Mouse (Mus musculus) small intestine, adult 2 months (tissue): ENCODE measurements around the gene Ncoa5. TPM values are rescaled to one million over a fixed set of nuclear protein-coding genes. Genes with fewer than 3 reads are reported as not detected.

Experiments
- H3K27ac ChIP-seq: fragments of 200-500 bp; 2 replicates; pipeline ENCODE4 v1.5.1; 2012; ENCODE audit warnings: low read depth, low read length, control low read depth, inconsistent platforms; ENCODE audit not compliant: insufficient read depth
- H3K27me3 ChIP-seq: fragments of 200-500 bp; 2 replicates; pipeline ENCODE4 v1.6.1; 2012; ENCODE audit warnings: mild to moderate bottlenecking, moderate library complexity, low read length, inconsistent platforms; ENCODE audit not compliant: control insufficient read depth, insufficient read depth
- H3K36me3 ChIP-seq: fragments of 200-500 bp; 2 replicates; pipeline ENCODE4 v1.6.1; 2012; ENCODE audit warnings: mild to moderate bottlenecking, low read length, control low read depth, inconsistent platforms; ENCODE audit not compliant: control insufficient read depth, insufficient read depth
- H3K4me1 ChIP-seq: fragments of 200-500 bp; 2 replicates; pipeline ENCODE4 v1.6.1; 2012; ENCODE audit warnings: low read length, inconsistent platforms, mixed read lengths; ENCODE audit not compliant: control insufficient read depth, insufficient read depth, insufficient read length
- H3K4me3 ChIP-seq: fragments of 200-500 bp; 2 replicates; pipeline ENCODE4 v1.5.1; 2012; ENCODE audit warnings: low read depth, mild to moderate bottlenecking, control low read depth, inconsistent platforms, low read length, moderate library complexity
- CTCF ChIP-seq: fragments of 200-500 bp; IDR thresholded peaks from 2 replicates; pipeline ENCODE4 v1.5.1; 2012; ENCODE audit warnings: low read depth, mild to moderate bottlenecking, control low read depth, inconsistent platforms, low read length, moderate library complexity, mixed read lengths; ENCODE audit not compliant: insufficient replicate concordance, insufficient read length; ENCODE audit errors: extremely low read depth
- POLR2A ChIP-seq: fragments of 200-500 bp; IDR thresholded peaks from 2 replicates; pipeline ENCODE4 v1.6.1; 2012; ENCODE audit warnings: low read depth, mild to moderate bottlenecking, control low read depth, inconsistent platforms, low read length, moderate library complexity
- WGBS: fragments of 180-500 bp; shearing (Covaris S2); methylation state at CpG from one replicate; pipeline ENCODE4 v1.1.7; 2018; 5-methylcytosine and 5-hydroxymethylcytosine counted together
- polyA plus RNA-seq: library from polyadenylated mRNA; depleted of rRNA; stranded (reverse); fragments of >200 nt; gene quantifications from 2 replicates; pipeline ENCODE4 v1.2.3, GENCODE M21; 2012

Gene Ncoa5
- polyA plus RNA-seq, 1 experiment = 16.5 TPM

GRCm38 (mm10) chr2:165006813-165007212 lies 27.9 kb downstream of the Ncoa5 start:
- no peak overlapping the region for H3K4me3 ChIP-seq
- H3K27ac ChIP-seq = no peak overlapping the region
- no peaks in the 10 kb centered on the region for H3K4me1 ChIP-seq
- no peaks in the 10 kb centered on the region for H3K27me3 ChIP-seq
- H3K36me3 ChIP-seq = peaks cover 66% of the 10 kb centered on the region
- 86% methylated on average over 4 of the region's 4 CpGs for WGBS
- no peak for TF ChIP-seq POLR2A
- no peak for TF ChIP-seq CTCF

- peaks cover 71% of the 10 kb centered on the region for H3K36me3 ChIP-seq
- no peak overlapping the region for H3K27ac ChIP-seq
- no peaks in the 10 kb centered on the region for H3K27me3 ChIP-seq
- no peaks in the 10 kb centered on the region for H3K4me1 ChIP-seq
- 88% methylated on average over 10 of the region's 10 CpGs for WGBS
- no peak overlapping the region for H3K4me3 ChIP-seq
- TF ChIP-seq CTCF (no peak), POLR2A (no peak)
Measured at GRCm38 (mm10) chr2:165004237-165004636, 30.4 kb downstream of the Ncoa5 start.

- 90% methylated on average over 3 of the region's 3 CpGs for WGBS
- H3K4me1 ChIP-seq = peaks cover 2% of the 10 kb centered on the region
- H3K27me3 ChIP-seq = no peaks in the 10 kb centered on the region
- peaks cover 62% of the 10 kb centered on the region for H3K36me3 ChIP-seq
- no peak overlapping the region for H3K4me3 ChIP-seq
- no peak overlapping the region for H3K27ac ChIP-seq
- no peak for TF ChIP-seq CTCF
- TF ChIP-seq POLR2A = no peak
Measured at GRCm38 (mm10) chr2:165003108-165003507, 31.6 kb downstream of the Ncoa5 start.

DNA sequence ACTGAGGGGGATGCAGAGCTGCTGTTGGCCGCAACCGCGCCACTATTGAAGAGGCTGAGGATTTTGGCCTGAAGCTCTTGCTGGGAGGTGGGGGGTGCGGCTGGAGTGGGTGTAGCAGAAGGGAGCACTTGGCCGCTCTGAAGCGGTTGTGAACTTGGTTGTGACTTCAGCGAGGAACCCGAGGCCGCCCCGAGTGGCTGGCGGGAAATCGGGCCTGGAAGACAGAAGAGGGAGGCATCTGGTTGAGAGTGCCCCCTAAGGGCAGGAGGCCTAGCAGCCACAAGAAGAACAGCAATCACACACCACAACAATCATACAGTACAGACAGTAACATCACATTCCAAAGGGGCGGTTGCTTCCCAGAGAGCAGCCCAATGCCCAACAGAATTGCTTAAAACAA lies 32.7 kb downstream of the Ncoa5 start:
- 92% methylated on average over 13 of the region's 13 CpGs for WGBS
- TF ChIP-seq POLR2A = no peak
- no peak for TF ChIP-seq CTCF
- Histone ChIP-seq H3K27me3 (0 out of 2 replicates have a peak, but pooled peaks cover 7% of the 10 kb centered on the region), H3K4me1 (peaks cover 6% of the 10 kb centered on the region), H3K36me3 (peaks cover 51% of the 10 kb centered on the region), H3K4me3 (no peak overlapping the region), H3K27ac (no peak overlapping the region)

DNA sequence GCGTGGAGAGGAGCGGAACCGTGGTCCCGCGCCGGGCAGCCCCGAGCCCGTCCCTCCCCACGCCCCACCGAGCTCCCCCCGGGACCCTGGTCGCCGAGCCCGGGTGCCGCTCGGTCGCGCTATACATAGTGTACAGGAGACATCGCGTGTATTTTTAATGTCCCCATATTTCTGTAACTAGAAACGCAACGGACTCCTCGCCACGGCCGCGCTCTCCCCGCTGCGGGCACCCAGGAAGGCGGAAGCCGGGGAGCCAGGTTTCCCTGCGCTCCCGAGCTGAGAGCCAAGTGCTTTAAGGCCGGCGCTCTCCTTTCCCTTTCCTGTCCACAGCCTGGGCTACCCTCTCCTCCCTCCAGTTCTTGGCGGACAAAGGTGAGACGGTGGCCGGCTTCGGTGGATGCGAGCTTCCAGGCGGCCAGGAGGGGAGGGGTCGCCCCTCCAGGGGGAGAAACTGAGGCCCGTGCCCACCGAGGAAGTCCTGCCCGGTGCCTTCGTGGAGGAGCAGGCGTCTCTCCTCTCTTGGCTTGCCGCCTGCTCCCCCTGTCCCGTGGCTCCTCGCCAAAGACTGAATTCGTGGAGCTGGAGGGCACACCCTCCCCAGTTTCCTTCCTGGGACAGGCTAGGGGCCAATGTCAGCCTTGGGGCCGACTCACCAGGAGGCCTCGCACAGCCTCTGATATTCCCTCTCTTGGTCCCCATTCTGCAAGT lies 36.8 kb downstream of the Ncoa5 start:
- no peak for TF ChIP-seq CTCF
- TF ChIP-seq POLR2A = no peak
- WGBS = 1% methylated on average over 52 of the region's 52 CpGs
- H3K27me3 ChIP-seq = 0 out of 2 replicates have a peak, but pooled peaks cover 7% of the 10 kb centered on the region
- peaks cover 25% of the 10 kb centered on the region for H3K36me3 ChIP-seq
- no peak overlapping the region for H3K27ac ChIP-seq
- H3K4me3 ChIP-seq = peak overlapping the region; percentile 44
- peaks cover 6% of the 10 kb centered on the region for H3K4me1 ChIP-seq

DNA sequence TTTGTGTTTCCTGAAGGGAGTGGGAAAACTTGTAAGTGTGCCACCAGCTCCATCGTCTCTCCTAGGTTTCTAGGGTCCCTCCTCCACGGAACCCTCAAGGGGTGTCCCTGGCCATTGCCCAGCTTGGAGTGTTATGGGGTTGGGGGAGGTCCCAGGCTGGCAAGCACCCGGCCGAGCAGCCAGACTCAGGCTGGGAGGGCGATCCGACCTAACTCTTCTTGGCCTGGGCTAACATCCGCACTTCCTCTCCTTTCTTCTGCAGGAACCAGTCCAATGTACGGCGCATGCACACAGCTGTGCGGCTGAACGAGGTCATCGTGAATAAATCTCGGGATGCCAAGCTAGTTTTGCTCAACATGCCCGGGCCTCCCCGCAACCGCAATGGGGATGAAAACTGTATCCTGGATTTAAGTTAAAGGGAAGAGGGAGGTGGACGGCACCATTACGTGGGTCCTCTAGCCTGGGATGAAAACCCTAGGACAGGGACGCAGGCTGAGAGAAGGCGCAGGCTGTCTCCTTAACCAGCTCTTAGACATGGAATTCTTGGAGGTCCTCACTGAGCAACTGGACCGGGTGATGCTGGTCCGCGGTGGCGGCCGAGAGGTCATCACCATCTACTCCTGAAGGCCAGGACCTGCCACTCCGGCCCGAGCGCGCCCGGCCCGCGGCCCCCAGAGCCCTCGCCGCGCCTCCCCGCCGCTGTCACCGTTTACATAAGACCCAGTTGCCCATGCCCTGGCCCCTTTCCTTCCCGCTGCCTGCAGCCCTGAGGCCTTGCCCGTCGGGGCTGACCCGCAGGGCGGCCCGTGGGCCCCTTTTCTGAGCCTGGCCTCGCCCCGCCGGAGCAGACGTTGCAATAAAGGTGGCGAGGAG lies 37.6 kb downstream of the Ncoa5 start:
- peaks cover 20% of the 10 kb centered on the region for H3K36me3 ChIP-seq
- no peak overlapping the region for H3K27ac ChIP-seq
- peaks cover 6% of the 10 kb centered on the region for H3K4me1 ChIP-seq
- H3K4me3 ChIP-seq = peak overlapping the region; percentile 44; the same call in 1 of the 2 replicates
- 13% methylated on average over 49 of the region's 49 CpGs for WGBS
- H3K27me3 ChIP-seq = 0 out of 2 replicates have a peak, but pooled peaks cover 7% of the 10 kb centered on the region
- TF ChIP-seq POLR2A = no peak
- no peak for TF ChIP-seq CTCF

DNA sequence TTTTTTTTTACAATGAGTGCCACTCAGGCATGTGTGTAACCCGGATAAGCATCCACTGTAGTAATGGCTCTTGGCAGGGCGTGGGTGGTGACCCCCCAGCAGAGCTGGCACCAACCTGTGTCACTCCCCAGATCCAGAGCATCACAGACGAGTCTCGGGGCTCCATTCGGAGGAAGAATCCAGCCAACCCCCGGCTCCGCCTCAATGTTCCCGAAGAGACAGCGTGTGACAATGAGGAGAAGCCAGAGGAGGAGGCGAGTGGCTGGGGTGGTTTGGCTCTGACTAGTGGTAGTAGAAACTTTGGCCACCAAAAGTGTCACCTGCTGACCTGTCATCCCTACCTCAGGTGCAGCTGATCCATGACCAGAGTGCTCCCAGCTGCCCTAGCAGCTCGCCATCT lies 38.7 kb downstream of the Ncoa5 start:
- Histone ChIP-seq H3K27me3 (0 out of 2 replicates have a peak, but pooled peaks cover 7% of the 10 kb centered on the region), H3K4me3 (no peak overlapping the region), H3K36me3 (peaks cover 9% of the 10 kb centered on the region), H3K27ac (no peak overlapping the region), H3K4me1 (peaks cover 6% of the 10 kb centered on the region)
- WGBS = 67% methylated on average over 11 of the region's 11 CpGs
- no peak for TF ChIP-seq CTCF
- no peak for TF ChIP-seq POLR2A
